Mouse (Mus musculus): Measurements from ENCODE around the gene Pnpla3. TPM values are rescaled to one million over a fixed set of nuclear protein-coding genes. Genes with fewer than 3 reads are reported as not detected.

The Pnpla3 gene
- total and polyA plus RNA-seq, 3 experiments, result 46.4 to 178 (median 65.3) TPM

DNA sequence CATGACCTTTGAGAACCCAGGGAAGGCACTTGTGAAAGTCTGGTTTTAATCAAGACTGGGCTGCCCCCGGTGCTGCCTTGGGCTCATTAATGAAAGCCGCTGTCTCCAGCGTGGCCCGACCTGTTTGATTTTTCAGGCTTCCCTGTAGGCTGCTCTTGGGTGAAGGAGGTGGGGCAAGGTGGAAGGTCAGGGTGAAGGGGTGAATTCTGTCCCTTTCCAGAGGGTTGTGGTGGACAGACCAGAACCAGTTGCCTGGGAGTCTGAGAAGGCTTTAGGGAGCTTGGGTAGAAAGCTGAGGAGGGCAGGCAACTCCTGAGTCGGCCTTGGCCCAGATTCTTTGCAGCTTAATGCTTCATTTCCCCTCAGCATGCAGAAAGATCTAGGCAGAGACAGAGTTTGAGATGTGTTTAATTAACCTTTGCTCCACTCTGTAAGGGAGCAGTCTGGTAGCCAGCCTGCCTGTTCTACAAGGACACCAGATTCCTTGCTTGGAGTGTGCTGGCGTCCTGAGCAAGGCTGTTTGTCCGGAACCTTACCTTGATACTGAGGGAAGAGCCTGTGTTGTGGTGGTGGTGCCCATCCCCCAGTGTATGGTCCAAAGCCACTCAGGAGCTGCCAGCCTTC, 48.9 kb downstream of the Pnpla3 start:
- peak; percentile 74 for DNase-seq

DNA sequence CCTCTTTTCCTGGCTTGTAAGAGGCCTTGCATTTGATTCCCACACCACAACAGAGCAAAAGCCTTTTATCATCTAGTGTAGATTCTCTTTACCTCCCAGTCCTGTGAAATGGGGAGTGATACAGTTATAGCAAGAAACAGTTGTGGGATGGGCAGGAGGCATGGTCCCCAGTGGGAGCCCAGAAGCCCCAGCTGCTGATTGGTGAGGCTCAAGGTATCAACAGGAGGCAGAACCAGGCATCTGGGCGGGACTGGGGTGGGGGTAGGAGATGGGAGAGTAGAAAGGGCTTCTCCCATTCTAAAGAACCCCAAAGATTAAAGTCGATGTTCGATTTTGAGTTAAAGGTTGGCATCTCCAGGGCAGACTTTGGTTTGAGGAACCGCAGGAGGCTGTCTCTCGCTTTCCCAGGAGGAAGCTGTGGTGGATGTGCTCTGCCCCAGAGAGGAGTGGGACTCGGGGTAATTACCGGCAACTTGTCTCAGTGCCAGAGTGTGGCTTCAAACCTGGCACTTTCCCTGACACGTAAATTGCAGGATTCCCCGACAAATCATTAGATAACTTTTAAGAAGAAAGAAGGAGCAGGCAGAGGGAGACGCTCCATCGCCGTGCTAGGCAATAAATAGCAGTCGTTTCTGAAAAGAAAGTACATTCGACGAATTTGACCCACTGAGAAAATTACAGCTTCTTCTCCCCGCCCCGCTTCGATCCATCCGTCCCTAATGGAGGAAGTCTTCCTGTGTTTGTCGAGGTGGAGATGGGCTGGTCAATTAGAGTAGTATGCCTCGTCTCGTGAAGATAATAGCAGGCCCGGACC, 50.5 kb downstream of the Pnpla3 start:
- no peak for DNase-seq

DNA sequence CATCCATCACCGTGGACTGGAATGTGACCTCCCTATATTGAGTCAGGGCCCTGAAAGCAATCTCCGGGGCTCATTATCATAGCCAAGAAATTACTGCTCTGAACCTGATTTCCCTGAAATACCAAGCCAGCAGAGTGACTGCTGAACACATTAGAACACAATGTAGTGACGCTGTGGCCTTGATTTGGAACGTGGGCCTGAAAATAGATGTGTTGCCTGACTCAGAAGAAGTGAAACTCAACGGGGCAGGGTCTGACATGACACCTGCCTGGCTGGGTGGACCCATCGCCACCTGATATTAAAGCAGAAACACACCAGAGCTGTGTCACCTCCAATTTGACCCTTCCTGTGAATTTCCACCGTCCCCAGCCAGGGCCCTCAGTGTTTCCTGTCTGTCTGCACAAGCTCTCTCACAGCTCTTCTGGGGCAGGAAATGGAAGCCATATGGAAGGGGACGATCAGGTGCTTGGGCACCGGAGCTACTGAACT, 51.2 kb downstream of the Pnpla3 start:
- peak; percentile 52 for DNase-seq

DNA sequence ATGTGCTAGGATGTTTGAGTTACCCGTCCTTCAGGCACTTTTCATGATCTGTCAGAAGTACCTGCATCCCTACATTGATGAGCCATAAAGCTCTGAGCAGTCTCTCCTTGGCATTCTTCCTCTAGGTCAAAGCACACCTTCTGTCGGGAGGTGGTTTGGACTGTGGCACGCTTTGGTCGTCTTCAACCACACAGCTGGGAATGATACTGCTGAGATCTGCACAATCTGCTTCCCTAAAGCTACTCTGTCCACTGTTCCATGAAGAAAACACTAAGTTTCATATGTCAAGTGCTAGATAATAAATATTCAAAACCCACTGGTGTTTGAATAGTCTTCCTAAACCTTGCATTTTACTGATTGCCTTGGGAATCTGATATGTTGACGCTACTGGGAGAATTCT, 53.9 kb downstream of the Pnpla3 start:
- no peak for DNase-seq

DNA sequence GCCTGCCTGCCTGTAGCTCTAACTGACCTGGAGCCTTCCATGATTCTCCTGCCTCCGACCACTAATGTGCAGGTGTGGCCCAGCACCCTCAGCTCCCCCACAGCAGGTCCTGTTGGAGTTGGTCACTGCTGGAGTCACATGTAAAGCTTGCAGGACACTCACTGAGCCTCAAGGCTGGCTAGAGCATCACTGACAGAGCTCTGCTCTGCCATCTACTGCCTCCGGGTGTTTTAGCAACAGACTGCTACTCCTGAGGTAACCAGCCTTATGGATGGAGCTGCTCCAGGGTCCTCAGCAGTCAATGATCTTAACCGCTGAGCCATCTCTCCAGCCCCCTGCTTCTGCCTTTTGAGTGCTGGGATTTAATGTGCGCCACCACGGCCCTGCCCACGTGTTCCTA, 55.8 kb downstream of the Pnpla3 start:
- DNase-seq, result no peak

DNA sequence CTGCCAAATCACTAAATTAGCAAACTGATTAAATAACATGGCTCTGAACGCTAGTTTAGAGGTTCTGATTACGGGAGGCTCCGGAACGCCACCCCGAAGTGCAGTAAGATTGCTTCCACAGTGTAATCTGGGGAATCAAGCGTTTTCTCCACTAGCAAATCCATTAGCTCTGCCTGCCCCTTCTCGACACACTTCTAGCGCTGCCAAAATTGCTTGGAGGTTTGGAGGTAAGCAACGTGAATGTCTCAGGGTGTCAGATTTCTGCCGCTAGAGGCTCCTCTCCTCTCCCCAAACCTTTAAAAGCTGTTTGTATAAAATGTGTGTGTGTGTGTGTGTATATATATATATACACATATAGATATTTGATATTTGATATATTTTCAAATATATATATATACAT, 57.1 kb downstream of the Pnpla3 start:
- DNase-seq, result no peak

DNA sequence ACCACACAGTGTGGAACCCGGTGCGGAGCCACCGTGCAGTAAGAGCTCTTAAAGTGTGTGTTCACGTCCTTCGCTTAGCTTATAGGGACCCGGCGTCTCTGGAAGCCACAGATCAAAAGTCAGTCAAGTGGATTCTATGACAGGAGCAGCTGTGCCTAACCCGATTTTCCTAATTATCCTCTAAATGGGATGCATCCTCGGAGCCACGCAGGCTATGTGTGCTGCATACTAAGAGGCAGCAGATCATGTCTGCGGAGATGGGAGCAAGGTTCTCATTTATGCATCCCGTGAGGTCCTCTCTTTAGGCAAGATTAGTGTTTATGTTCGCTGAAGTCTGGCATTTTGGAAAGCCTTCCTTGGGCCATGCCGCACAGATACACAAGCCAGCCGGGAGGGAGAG, 59.3 kb downstream of the Pnpla3 start:
- no peak for DNase-seq

DNA sequence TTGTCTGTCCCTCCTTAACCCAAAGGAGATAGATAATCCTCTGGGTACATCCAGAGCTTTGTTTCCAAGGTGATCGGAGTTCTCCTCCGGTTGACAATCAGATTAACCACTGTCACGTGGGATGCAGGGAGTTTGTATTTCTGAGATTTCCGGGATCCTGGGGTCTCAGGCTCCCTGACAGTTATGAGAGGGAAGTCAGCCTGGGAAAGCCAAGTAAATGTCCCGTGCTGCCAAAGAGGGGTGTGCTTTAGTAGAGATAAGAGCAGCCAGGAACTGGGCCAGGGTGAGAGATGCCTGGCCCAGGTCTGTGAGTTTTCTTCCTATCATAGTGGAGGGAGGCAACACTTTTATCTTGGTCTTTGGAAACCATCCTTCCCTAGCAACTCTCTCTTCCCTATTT, 63.0 kb downstream of the Pnpla3 start:
- DNase-seq, result no peak

DNA sequence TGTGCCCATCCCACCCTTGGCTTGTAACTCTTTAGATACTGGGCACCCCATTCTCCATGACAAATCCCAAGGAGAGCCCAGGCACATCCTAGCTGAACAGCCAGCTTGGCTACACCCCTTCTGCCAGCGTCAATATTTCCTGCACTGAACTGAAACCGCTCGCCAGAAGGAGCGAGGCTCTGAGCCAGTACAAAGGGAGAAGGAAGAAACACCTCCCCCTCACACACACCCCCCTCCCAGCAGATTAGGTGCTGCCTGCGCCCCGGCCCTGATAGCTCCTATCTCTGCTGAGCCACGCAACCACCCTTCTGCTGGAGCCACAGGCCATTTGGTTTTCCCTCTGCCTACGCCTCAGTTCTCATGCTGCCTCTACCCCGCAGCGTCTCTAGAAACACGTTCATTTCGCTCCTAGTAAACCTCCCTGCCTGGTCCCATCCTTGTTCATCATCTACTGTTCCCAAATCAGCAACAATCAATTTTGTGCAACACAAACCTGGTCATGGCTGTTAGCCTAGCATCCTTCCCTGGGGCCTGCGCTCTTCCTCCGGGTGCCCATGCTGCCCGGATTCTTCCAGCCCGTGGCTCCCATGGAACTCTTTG, 63.6 kb downstream of the Pnpla3 start:
- DNase-seq, result peak; percentile 49

DNA sequence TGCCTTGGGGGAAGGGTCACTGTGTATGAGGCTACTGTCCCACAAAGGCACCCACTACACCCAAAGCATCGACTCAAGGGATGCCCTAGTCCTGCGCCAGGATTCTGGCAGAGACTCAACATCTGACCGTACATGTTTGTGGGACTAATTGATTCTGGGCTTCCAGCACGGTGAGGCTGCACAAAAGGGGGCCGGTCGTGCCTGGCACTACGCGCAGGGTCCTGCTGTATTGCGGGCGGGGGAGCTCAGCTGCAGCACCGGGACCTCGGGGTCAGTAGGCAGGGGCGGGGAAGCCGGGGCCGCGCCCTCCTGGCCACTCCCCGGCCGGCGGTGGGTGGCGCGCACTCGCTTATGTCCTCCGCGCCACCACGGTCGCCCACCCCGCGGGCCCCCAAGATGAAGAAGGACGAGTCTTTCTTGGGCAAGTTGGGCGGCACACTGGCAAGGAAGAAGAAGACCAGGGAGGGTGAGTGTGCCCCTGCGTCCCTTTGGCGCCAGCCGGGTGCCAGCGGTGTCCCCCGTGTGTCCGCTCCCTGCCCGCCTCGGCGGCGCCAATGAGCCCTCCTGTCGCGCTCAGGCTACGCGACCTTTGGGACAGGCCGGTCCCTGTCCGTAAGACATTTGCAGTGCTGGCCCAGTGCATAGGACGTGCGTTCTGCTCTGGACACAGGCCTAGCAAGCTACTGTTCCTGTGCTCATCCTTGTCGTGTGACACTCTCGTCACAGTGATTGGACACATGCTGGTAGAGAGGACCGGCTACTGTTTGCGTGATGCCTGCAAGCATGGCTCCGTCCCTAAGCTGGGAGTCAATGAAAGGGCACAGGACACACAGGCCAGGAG, 64.3 kb downstream of the Pnpla3 start, which contains the start of gene Parvb:
Parvb (plus strand) TSS at position 323 of the 841 bp plus-strand sequence.
- DNase-seq, result peak; percentile 84

DNA sequence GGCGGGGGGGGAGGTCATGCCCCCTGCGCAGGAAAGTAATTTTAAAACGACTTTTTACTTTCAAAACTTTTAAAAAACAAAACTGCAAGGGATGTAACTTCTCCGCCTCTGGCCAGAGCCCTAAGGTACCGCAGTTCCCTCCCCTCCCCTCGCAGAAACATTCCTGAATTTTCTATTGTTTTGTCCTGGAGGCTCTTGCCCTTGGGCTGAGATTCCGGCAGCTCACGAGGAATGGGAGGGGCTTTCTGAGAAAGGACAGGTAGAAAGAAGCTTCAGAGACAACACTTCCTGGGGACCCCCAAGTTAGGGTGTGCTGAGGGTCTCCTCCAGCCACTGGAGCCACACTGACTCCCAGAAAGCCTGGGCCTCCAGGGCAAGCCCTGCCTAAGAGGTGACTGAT, 65.0 kb downstream of the Pnpla3 start:
- DNase-seq, result no peak

DNA sequence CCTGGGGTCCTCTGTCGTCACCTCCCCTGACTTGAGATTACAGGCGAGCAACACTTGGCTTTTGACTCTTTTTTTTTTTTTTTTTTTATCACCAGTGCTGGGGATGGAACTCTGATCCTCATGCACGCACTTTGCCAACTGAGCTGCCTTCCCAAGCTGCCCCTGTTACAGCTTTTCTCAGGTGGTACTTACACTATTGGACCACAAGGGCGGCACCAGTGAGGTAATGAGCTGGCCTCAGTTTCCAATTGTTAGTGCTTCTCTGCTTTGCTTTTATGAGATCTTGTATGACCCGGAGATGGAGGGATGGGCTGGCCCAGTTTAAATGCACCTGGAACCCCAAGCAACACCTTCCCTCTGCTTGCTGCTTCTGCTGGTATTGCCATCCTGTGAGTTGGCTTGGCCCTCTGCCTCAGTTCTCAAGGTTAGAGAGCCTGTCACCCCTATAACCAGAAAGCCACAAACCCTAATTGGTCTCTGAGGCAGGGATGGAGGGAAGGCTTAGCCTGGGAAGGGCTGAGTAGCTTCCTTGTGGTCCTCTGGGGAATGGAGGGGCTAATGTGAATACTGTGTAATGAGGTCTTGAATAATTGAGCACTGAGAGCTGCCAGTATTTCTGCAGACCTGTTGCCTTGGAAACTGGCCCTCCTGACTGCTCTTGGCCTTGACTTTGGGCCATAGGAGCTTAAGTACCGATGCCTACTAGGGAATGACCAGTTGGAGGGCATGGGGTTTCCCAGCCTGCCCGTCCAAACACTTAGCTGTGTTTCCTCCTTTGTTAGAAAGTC, 67.4 kb downstream of the Pnpla3 start:
- DNase-seq, result peak; percentile 27

DNA sequence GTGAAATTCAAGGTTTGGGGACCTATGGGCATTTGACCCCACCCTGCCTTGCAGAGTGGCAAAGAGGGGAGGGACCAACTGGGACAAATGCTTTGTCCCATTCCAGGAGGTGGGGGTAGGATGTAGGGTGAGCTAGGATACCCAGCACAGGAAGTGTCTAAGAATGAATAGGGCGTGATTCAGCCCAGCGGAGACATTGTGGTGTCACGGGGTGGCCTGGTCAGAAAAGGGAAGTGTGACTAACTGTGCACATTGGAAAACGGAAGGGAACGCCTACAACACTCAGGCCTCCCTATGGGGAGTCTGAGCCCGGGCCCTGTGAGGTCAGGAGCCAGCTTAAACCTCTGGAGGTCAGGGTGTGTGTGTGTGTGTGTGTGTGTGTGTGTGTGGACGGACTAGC, 68.0 kb downstream of the Pnpla3 start:
- DNase-seq, result peak; percentile 77

Small RNA genes lying within 50 kb of the gene (microRNA-seq; reads per million reads assigned to microRNA genes)
- 0.22 to 2.5 reads per million in 2 experiments for gene Mir6392

Other genes with a start within 250 kb of the Pnpla3 start
- gene Efcab6, start 102.5 kb upstream of the Pnpla3 start, total RNA-seq (2021), result under 1 TPM in 1 of 2 experiments, not detected in 1; 0.21 TPM
- gene Efcab6, start 102.5 kb upstream of the Pnpla3 start, polyA plus RNA-seq (2012; rRNA removed), result not detected in 2 replicates
- gene Sult4a1, start 62.1 kb upstream of the Pnpla3 start, total RNA-seq (2021), result 1 to 10 TPM; 4.6 to 5.2 TPM
- 4.5 and 6.6 TPM in 2 replicates for gene Sult4a1, start 62.1 kb upstream of the Pnpla3 start, polyA plus RNA-seq (2012; rRNA removed)
- gene Pnpla5, start 44.7 kb upstream of the Pnpla3 start, total RNA-seq (2021), result under 1 TPM in 1 of 2 experiments, not detected in 1; 0.12 TPM
- gene Pnpla5, start 44.7 kb upstream of the Pnpla3 start, polyA plus RNA-seq (2012; rRNA removed), result 0.06 and 0.19 TPM in 2 replicates
- 100 to 1,000 TPM; 115 to 159 TPM for gene Samm50, start 24.4 kb downstream of the Pnpla3 start, total RNA-seq (2021)
- 11.3 and 15.8 TPM in 2 replicates for gene Samm50, start 24.4 kb downstream of the Pnpla3 start, polyA plus RNA-seq (2012; rRNA removed)
- 10 to 100 TPM; 17.5 to 19.2 TPM for gene Parvb, start 64.2 kb downstream of the Pnpla3 start, total RNA-seq (2021)
- 8.3 and 9.4 TPM in 2 replicates for gene Parvb, start 64.2 kb downstream of the Pnpla3 start, polyA plus RNA-seq (2012; rRNA removed)
- 1 to 10 TPM; 2.8 to 3.9 TPM for gene Parvg, start 156.2 kb downstream of the Pnpla3 start, total RNA-seq (2021)
- gene Parvg, start 156.2 kb downstream of the Pnpla3 start, polyA plus RNA-seq (2012; rRNA removed), result 1.7 and 2.1 TPM in 2 replicates